Mouse (Mus musculus): ENCODE measurements around the gene Epm2aip1.

GRCm38 (mm10) chr9:111302196-111302831 lies 30.6 kb downstream of the Epm2aip1 start:
- TF ChIP-seq GATA1 (IDR thresholded peaks at IDR 0.05; ENCODE audit: low read length): no peak
- TF ChIP-seq TAL1 (IDR thresholded peaks at IDR 0.05; ENCODE audit: low read length): no peak

All from erythroblast, embryonic 14.5 days (primary cell).